Mouse (Mus musculus): ENCODE measurements around the gene Nudt14.

The Nudt14 gene

GRCm38 (mm10) chr12:112912951-112913745 lies 28.8 kb downstream of the Nudt14 start:
- DNase-seq: no peak

DNA sequence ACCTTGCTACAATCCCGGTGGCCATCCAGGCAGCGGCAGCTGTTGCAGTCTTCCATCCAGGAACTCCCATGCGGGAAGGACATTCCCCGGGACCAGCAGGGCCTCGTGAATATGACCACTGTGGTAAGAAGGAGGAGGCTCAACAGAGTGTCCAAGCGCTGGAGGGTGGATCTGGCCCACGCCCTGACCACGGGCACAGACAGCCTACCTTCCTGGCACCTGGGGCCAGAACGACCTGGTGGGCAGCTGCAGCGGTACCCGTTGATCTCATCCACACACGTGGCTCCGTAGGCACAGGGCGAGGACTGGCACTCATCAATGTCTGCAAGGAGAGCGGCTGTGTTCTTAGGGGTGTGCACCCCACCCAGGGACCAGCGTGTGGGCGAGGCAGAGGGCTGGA lies 30.2 kb downstream of the Nudt14 start:
- DNase-seq: no peak

GRCm38 (mm10) chr12:112908991-112909390 lies 32.9 kb downstream of the Nudt14 start:
- no peak for DNase-seq

DNA sequence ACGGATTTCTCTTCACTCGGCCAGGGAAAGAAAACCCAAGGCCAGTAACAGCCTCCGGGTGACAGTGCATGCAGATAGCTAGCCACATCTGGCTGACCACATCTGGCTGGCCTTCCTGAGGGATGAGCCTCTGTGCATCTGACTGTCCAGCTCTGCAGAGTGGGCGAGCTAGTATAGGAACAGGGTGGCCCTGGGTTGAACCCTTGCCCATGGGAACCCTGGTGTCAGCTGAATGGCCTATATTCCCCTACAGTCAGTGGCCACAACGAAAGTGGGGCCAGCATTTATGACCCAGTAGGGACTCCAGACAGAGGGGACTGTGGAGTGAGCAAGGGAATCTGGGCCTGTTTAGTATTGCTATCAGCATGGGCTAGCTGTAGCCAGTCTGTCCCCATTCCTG lies 36.9 kb downstream of the Nudt14 start:
- no peak for DNase-seq

DNA sequence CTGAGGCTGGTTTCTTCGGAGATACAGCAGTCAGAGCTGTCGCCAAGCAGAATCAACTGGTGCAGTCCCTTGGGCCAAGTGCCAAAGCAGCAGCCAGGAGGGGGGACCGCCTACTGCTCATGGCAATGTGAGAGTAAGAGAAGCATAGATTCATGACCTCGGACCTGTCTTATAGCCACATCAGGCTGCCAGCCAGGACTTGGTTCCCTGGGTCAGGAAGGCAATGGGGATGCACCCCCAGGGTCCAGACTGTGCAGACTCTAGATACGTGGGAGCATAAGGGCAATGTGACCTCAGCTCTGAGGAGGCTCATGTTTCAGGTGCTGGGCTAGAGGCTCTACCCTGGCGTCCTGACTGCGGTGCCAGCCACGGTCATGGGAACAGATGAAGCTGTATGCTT lies 38.0 kb downstream of the Nudt14 start:
- peak in 1 of 2 experiments; percentile 46 for DNase-seq

DNA sequence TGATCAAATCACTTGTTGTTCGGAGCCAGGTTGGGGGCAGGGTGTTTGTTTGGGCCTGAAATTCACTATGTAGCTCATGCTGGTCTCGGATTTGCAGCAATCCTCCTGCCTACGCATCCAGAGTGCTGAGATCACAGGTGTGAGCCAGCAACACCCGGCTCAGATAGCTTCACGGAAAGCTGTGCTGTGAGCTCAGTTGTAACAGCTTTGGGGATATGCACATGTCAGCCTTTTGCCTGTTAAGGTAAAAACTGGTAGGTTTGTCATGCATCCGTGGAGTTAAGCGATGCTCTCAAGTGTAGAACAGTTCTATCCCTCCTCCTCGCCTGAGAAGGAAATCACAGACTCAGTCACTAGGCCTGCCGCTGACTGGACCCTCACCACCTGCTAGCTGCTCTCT lies 41.3 kb downstream of the Nudt14 start:
- DNase-seq: no peak

DNA sequence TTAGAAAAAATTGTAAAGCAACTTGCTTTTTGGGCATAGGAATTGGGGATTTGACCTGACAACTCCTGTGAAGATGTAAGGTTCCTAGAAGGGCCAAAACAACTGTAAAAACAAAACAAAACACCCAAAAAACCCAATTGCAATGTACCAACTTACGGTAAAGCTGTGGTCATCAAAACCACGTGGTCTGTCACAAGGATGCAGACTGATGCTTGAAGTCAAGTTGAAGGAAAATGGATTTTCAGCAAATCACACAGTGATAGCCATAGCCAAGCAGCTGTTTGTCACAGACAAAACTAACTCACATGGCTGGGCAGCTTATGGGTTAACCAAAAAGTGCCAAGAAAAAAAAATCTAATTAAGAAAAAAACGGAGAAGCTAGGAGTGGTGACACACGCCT lies 43.0 kb downstream of the Nudt14 start:
- DNase-seq: no peak

DNA sequence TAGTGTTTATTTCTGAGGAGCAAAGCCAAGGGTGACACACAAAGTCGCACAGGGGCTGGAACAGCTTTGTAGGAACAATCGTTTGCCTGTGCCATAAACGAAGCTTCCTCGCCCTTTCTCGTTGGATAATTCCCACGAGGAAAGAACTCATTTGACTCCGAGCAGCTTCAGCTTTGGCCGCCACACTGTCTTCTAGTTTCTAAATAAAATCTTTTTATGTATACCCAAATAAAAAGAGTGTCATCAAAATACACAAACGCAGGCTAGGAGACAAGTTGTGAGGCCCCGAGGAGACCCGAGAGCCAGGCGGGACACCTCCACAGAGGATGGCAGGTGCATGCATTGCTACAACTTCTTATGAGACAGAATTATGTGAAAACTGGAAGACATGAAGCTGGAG lies 43.6 kb downstream of the Nudt14 start:
- no peak for DNase-seq

DNA sequence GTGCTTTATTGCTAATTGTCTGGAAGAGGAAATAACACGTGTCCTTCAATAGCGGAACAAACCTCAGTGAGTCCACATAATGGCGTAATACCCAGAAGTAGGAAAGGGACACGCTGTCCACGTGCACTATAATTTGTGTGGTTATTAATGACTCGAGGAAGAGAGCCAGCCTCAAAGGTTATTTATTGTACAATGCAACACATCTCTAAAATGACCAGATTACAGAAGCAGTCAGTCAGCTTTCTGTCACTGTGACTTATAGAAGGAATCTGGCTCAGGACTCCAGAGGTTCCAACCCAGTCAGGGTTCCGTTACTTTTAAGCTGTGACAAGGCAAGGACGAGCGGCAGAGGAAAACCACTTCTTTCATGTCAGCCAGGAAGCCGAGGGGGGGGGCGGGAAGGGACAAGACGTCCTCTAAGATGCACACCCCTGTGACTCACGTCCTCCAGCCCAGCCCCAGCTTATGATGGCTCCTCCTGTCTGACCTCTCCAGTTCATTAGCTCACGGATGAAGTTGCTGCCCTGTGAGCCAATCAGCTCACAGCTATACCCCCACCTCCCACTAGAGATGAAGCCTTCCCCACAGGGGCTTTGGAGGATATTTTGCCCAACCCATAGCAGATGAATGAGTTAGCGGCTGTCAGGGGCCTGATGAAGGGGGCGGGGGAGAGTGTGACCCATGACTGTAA lies 44.3 kb downstream of the Nudt14 start:
- DNase-seq: peak in 1 of 2 experiments; percentile 65

DNA sequence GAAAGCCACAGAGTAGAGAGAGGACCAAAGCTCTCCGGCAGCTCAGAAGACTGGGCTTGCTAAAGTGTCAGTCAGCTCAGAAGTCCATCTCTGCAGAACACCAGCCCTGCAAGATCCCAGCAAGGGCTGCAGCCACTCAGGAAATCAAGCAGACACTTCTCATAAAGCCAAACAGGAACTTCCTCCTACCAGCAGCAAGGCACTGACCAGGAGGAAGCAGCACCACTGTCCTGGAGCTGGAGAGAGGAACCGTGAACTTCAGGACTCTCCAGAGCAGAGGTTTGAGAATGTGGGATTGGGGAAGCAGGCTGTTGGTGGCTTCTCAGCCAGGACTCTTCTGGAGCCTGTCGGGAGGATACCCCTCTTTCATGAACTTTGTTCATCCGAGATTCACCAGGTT lies 47.0 kb downstream of the Nudt14 start:
- no peak for DNase-seq

DNA sequence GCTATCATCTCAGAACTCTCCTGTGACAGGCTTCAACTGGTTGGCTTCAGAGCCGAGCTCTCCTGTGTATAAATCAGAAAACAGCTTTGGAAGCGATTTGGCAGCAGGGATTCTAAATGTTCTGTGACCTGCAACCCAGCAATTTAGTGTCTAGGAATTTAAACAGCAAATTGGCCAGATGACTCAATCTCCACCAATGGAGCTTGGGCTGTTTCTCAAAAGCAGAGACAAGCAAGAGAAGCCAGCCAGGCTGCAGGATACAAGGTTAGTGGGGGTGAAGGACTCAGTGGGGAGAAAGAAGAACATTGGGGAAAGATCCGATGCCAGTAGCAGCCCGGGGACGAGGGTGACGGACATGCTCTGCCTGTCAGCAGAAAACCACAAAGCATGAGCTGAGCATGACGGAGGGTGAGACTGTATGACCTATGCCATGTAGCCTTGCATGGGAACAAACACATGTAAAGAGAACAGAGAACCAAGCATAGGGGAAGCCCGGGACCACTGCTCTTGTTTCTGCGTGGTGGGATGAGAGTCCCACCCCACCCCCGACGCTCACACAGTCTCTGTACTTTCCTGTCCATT lies 47.5 kb downstream of the Nudt14 start:
- DNase-seq: no peak

DNA sequence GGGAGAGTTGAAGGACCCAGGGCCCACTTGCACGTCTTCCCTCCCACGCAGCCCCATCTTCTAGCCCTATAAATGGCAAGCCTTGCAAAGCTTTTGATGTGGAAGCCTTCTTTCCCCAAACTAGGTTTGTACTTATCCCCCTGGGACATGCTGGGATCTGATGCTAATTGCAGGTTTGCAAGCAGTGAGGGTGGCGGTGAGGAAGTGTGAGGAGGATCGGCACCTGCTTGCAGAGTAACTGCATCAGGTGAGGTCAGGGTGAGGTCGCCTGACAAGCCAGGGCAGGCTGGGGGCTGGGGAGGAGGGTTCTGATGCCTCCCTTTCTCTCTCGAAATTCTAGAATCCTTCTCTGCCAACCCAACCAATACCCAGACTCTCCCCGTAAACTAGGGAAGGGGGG lies 56.5 kb downstream of the Nudt14 start:
- no peak for DNase-seq
